Mouse (Mus musculus): ENCODE results near the gene Sult5a1. TPM values are rescaled to one million over a fixed set of nuclear protein-coding genes. Genes with fewer than 3 reads are reported as not detected.

The Sult5a1 gene
- polyA plus RNA-seq, 1 experiment from 2014 or later: 16.9 TPM

Small RNA genes within 50 kb of the gene (microRNA-seq; reads per million reads assigned to microRNA genes)
- gene Mir7079 (0.74 reads per million), gene Mir7080 (not detected)

Other genes with a start within 250 kb of the Sult5a1 start
- 56.8 and 59.6 TPM in 2 replicates for gene Ankrd11, start 116.0 kb downstream of the Sult5a1 start, polyA plus RNA-seq (2015; fragmentation: Nextera tagmentation; extraction: Ambion mirVana)
- 45.2 and 46.4 TPM in 2 replicates for gene Spg7, start 95.4 kb downstream of the Sult5a1 start, polyA plus RNA-seq (2015; fragmentation: Nextera tagmentation; extraction: Ambion mirVana)
- gene Rpl13, start 56.0 kb downstream of the Sult5a1 start, polyA plus RNA-seq (2015; fragmentation: Nextera tagmentation; extraction: Ambion mirVana): 1,444 and 1,500 TPM in 2 replicates
- gene Cpne7, start 40.9 kb downstream of the Sult5a1 start, polyA plus RNA-seq (2015; fragmentation: Nextera tagmentation; extraction: Ambion mirVana): 0.34 and 0.50 TPM in 2 replicates
- 4.5 and 6.1 TPM in 2 replicates for gene Dpep1, start 27.9 kb upstream of the Sult5a1 start, polyA plus RNA-seq (2015; fragmentation: Nextera tagmentation; extraction: Ambion mirVana)
- gene Chmp1a, start 54.4 kb upstream of the Sult5a1 start, polyA plus RNA-seq (2015; fragmentation: Nextera tagmentation; extraction: Ambion mirVana): 135 and 141 TPM in 2 replicates
- gene Spata33, start 54.5 kb upstream of the Sult5a1 start, polyA plus RNA-seq (2015; fragmentation: Nextera tagmentation; extraction: Ambion mirVana): 4.9 and 5.5 TPM in 2 replicates
- 30.0 and 32.1 TPM in 2 replicates for gene Cdk10, start 66.5 kb upstream of the Sult5a1 start, polyA plus RNA-seq (2015; fragmentation: Nextera tagmentation; extraction: Ambion mirVana)
- 4.6 and 4.8 TPM in 2 replicates for gene Spata2l, start 77.9 kb upstream of the Sult5a1 start, polyA plus RNA-seq (2015; fragmentation: Nextera tagmentation; extraction: Ambion mirVana)
- gene Zfp276, start 95.9 kb upstream of the Sult5a1 start, polyA plus RNA-seq (2015; fragmentation: Nextera tagmentation; extraction: Ambion mirVana): 19.4 and 21.6 TPM in 2 replicates
- 21.9 and 24.6 TPM in 2 replicates for gene Vps9d1, start 96.0 kb upstream of the Sult5a1 start, polyA plus RNA-seq (2015; fragmentation: Nextera tagmentation; extraction: Ambion mirVana)
- 29.0 and 30.0 TPM in 2 replicates for gene Fanca, start 160.3 kb upstream of the Sult5a1 start, polyA plus RNA-seq (2015; fragmentation: Nextera tagmentation; extraction: Ambion mirVana)
- 1.3 and 1.4 TPM in 2 replicates for gene Spire2, start 174.4 kb upstream of the Sult5a1 start, polyA plus RNA-seq (2015; fragmentation: Nextera tagmentation; extraction: Ambion mirVana)
- gene Tcf25, start 215.4 kb upstream of the Sult5a1 start, polyA plus RNA-seq (2015; fragmentation: Nextera tagmentation; extraction: Ambion mirVana): 143 and 162 TPM in 2 replicates
- not detected in 2 replicates for gene Mc1r, start 248.8 kb upstream of the Sult5a1 start, polyA plus RNA-seq (2015; fragmentation: Nextera tagmentation; extraction: Ambion mirVana)

Data from lung, embryonic 15.5 days (tissue).